Mouse (Mus musculus) common myeloid progenitor, adult 5-6 weeks (primary cell): ENCODE measurements around the gene C2cd3. TPM values are rescaled to one million over a fixed set of nuclear protein-coding genes. Genes with fewer than 3 reads are reported as not detected.
A peak's percentile ranks its signal among the peaks of the same experiment; 100 is the strongest.
"Not testable (repeated sequence)": the region's sequence is repeated elsewhere in the genome, so short reads cannot be mapped to it uniquely, and the experiment has no call there.

Source experiments
- ATAC-seq: replicated peaks from 2 replicates; pipeline ENCODE4 v1.8.0; 2016; ENCODE audit warnings: low read depth, mild to moderate bottlenecking, moderate TSS enrichment, inconsistent platforms; ENCODE audit not compliant: poor library complexity, severe bottlenecking
- total RNA-seq: library from RNA; stranded (forward); fragments of 200-1000, 187-1606 nt; gene quantifications from 2 replicates; pipeline ENCODE4 v1.2.3, GENCODE M21; 2017

C2cd3 gene
- total RNA-seq, 1 experiment from 2014 or later = 46.9 TPM

- ATAC-seq = peak; percentile 78
These were observed 94.9 kb downstream of the C2cd3 start for GRCm38 (mm10) chr7:100466781-100467510.

- no peak for ATAC-seq
These were observed 96.7 kb downstream of the C2cd3 start for GRCm38 (mm10) chr7:100468761-100469160.

GRCm38 (mm10) chr7:100469502-100469901 is 97.5 kb downstream of the C2cd3 start:
- ATAC-seq = no peak

- no peak for ATAC-seq
These were observed 98.9 kb downstream of the C2cd3 start for GRCm38 (mm10) chr7:100470796-100471406.

GRCm38 (mm10) chr7:100471407-100471797 is 99.4 kb downstream of the C2cd3 start:
- no peak for ATAC-seq

- ATAC-seq = no peak
These were observed 100.7 kb downstream of the C2cd3 start, which contains the start of gene Ucp3 for GRCm38 (mm10) chr7:100472777-100473176. Ucp3 (plus strand) TSS chr7:100472990.

GRCm38 (mm10) chr7:100473846-100474454 is 101.9 kb downstream of the C2cd3 start:
- no peak for ATAC-seq

GRCm38 (mm10) chr7:100474680-100475079 is 102.6 kb downstream of the C2cd3 start:
- ATAC-seq = no peak

GRCm38 (mm10) chr7:100479100-100479822 is 107.2 kb downstream of the C2cd3 start:
- ATAC-seq = no peak

GRCm38 (mm10) chr7:100479823-100480164 is 107.8 kb downstream of the C2cd3 start:
- no peak for ATAC-seq

GRCm38 (mm10) chr7:100480175-100480574 is 108.1 kb downstream of the C2cd3 start:
- ATAC-seq = no peak

GRCm38 (mm10) chr7:100482046-100482445 is 110.0 kb downstream of the C2cd3 start:
- ATAC-seq = not testable (repeated sequence)

- ATAC-seq = 0 out of 2 replicates have a peak, but pooled peaks have one; percentile 25
These were observed 112.5 kb downstream of the C2cd3 start for GRCm38 (mm10) chr7:100484493-100484892.

GRCm38 (mm10) chr7:100487301-100487700 is 115.3 kb downstream of the C2cd3 start:
- ATAC-seq = no peak

GRCm38 (mm10) chr7:100488474-100489048 is 116.5 kb downstream of the C2cd3 start:
- ATAC-seq = no peak

- ATAC-seq = peak; percentile 31
These were observed 120.5 kb downstream of the C2cd3 start for GRCm38 (mm10) chr7:100492391-100493116.

- ATAC-seq = peak; percentile 73
These were observed 121.1 kb downstream of the C2cd3 start, which contains the start of gene Ucp2 for GRCm38 (mm10) chr7:100493117-100493483. Ucp2 (plus strand) TSS chr7:100493337.

- ATAC-seq = peak; percentile 5
These were observed 121.7 kb downstream of the C2cd3 start for GRCm38 (mm10) chr7:100493484-100494414.
